Mouse (Mus musculus) limb, embryonic 12.5 days (tissue): ENCODE measurements around the gene Acaa1b. TPM values are rescaled to one million over a fixed set of nuclear protein-coding genes. Genes with fewer than 3 reads are reported as not detected.

Experiments used
- ATAC-seq: fragments of 200-750 bp; cut with Nextera tagmentation; 2 replicates; pipeline ENCODE4 v1.8.0; 2017; ENCODE audit warnings: low read depth, moderate TSS enrichment; ENCODE audit not compliant: insufficient number of reproducible peaks, insufficient read depth, low FRiP score, low TSS enrichment
- H3K27ac ChIP-seq: fragments of 300-500 bp; sonication (generic); 2 replicates; pipeline ENCODE4 v1.5.1; 2016; ENCODE audit warnings: mild to moderate bottlenecking, moderate library complexity
- H3K27me3 ChIP-seq: fragments of 300-500 bp; sonication (generic); 2 replicates; pipeline ENCODE4 v1.6.1; 2016; ENCODE audit warnings: mild to moderate bottlenecking, moderate library complexity
- H3K36me3 ChIP-seq: fragments of 300-500 bp; sonication (generic); 2 replicates; pipeline ENCODE4 v1.6.1; 2016; ENCODE audit warnings: mild to moderate bottlenecking, moderate library complexity
- H3K4me1 ChIP-seq: fragments of 300-500 bp; sonication (generic); replicated peaks from 2 replicates; pipeline ENCODE4 v1.6.1; 2016
- H3K4me2 ChIP-seq: fragments of 300-500 bp; sonication (generic); 2 replicates; pipeline ENCODE4 v1.6.1; 2016; ENCODE audit warnings: mild to moderate bottlenecking, moderate library complexity
- H3K4me3 ChIP-seq: fragments of 300-500 bp; sonication (generic); replicated peaks from 2 replicates; pipeline ENCODE4 v1.5.1; 2016; ENCODE audit warnings: mild to moderate bottlenecking
- H3K9ac ChIP-seq: fragments of 300-500 bp; sonication (generic); replicated peaks from 2 replicates; pipeline ENCODE4 v1.6.1; 2016; ENCODE audit warnings: mild to moderate bottlenecking, moderate library complexity
- H3K9me3 ChIP-seq: fragments of 300-500 bp; sonication (generic); 2 replicates; pipeline ENCODE4 v1.6.1; 2016; ENCODE audit warnings: mild to moderate bottlenecking, moderate library complexity
- WGBS: fragments of 180-500 bp; shearing (Covaris S2); methylation state at CpG from one replicate; pipeline ENCODE4 v1.1.7; 2016; 5-methylcytosine and 5-hydroxymethylcytosine counted together
- polyA plus RNA-seq: library from polyadenylated mRNA; unstranded; fragments of >200 nt; fragmentation: Nextera tagmentation; extraction: Ambion mirVana; gene quantifications from 2 replicates; pipeline ENCODE4 v1.2.1, GENCODE M21; 2016

Acaa1b gene
- 1.5 TPM in 2 replicates for polyA plus RNA-seq

GRCm38 (mm10) chr9:119156278-119157201 lies at the start of gene Acaa1b:
Acaa1b (minus strand) TSS chr9:119157093.
- H3K9me3 ChIP-seq, result no peaks in the 10 kb centered on the region
- peak; percentile 83 for ATAC-seq
- peak within 1 kb of the TSS; percentile 50 for H3K4me3 ChIP-seq
- peak within 1 kb of the TSS; percentile 42 for H3K9ac ChIP-seq
- H3K4me2 ChIP-seq, result peak within 1 kb of the TSS; percentile 64
- H3K27ac ChIP-seq, result no peak within 1 kb of the TSS
- H3K4me1 ChIP-seq, result no peaks in the 10 kb centered on the region
- H3K27me3 ChIP-seq, result peaks cover 40% of the 10 kb centered on the region
- H3K36me3 ChIP-seq, result no peaks in the 10 kb centered on the region
- 1% methylated on average over 65 of the region's 65 CpGs for WGBS

DNA sequence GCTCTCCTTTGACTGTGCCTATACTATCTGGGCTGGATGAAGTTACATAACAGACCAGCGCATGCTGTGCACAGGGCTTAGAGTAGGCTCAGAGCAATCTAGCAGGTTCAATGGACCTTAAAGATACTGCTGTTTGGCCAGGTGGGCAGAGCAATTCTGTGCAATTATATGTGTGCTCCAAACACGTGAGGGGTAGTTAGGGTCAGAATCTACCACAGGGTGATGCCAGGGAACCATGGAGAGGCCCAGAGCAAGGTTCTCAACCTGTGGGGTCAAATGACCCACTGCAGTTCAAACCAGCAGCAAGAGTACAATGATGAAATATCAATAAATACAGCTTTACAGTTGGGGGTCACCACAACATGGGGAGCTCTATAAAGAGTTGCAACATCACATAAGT lies 49.8 kb upstream of the Acaa1b start:
- Histone ChIP-seq H3K4me2 (no peak overlapping the region), H3K4me1 (no peaks in the 10 kb centered on the region), H3K4me3 (no peak overlapping the region), H3K9me3 (peaks cover 12% of the 10 kb centered on the region; the same call in 1 of the 2 replicates), H3K9ac (no peak overlapping the region), H3K27ac (no peak overlapping the region), H3K27me3 (no peaks in the 10 kb centered on the region), H3K36me3 (no peaks in the 10 kb centered on the region)
- ATAC-seq, result no peak
- 84% methylated on average over 2 of the region's 2 CpGs for WGBS

DNA sequence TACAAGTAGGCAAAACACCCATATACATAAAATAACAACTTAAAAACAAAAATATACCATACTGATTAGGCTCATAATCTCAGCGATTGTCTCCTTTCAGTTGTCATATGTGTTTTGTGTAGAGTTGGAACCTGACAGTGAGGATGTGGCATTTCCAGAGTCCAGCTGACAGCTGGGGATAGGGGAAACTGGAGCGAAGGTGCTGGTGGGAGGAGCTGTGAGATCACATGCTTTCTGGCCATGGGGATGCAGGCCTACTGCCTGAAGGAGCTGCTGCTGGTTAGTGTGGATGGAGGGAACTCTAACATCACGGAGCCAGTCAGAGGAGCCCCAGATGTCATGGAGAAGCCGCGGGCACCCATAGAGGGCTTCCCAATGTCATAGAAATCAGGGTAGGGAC lies 48.9 kb upstream of the Acaa1b start:
- H3K27ac ChIP-seq, result no peak overlapping the region
- no peak overlapping the region for H3K4me2 ChIP-seq
- no peaks in the 10 kb centered on the region for H3K27me3 ChIP-seq
- no peaks in the 10 kb centered on the region for H3K36me3 ChIP-seq
- ATAC-seq, result no peak
- no peak overlapping the region for H3K9ac ChIP-seq
- no peaks in the 10 kb centered on the region for H3K4me1 ChIP-seq
- WGBS, result 89% methylated on average over 5 of the region's 5 CpGs
- no peak overlapping the region for H3K4me3 ChIP-seq
- peaks cover 12% of the 10 kb centered on the region; the same call in 1 of the 2 replicates for H3K9me3 ChIP-seq

DNA sequence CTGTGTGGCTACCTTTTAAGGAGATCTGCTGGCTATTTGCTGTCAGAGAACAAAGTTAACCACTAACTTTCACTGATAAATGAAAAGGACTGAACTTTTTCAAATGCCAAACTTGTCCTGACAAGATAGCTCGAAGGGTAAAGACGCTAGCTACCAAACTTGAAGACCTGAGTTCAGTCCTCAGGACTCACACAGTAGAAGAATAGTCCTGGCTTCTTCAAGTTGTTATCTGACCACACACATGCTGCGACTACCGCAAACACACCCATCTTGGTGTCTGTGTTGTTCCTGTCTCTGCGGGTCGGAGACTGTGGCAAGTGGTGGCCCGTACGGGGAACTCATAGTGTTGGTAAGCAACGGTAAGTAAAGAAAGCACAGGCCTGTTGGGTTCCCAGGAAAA lies 46.7 kb upstream of the Acaa1b start:
- peaks cover 12% of the 10 kb centered on the region; the same call in 1 of the 2 replicates for H3K9me3 ChIP-seq
- H3K36me3 ChIP-seq, result no peaks in the 10 kb centered on the region
- WGBS, result 92% methylated on average over 9 of the region's 9 CpGs
- no peaks in the 10 kb centered on the region for H3K4me1 ChIP-seq
- no peak overlapping the region for H3K27ac ChIP-seq
- no peak overlapping the region for H3K9ac ChIP-seq
- no peak overlapping the region for H3K4me3 ChIP-seq
- H3K27me3 ChIP-seq, result no peaks in the 10 kb centered on the region
- no peak overlapping the region for H3K4me2 ChIP-seq
- ATAC-seq, result no peak

DNA sequence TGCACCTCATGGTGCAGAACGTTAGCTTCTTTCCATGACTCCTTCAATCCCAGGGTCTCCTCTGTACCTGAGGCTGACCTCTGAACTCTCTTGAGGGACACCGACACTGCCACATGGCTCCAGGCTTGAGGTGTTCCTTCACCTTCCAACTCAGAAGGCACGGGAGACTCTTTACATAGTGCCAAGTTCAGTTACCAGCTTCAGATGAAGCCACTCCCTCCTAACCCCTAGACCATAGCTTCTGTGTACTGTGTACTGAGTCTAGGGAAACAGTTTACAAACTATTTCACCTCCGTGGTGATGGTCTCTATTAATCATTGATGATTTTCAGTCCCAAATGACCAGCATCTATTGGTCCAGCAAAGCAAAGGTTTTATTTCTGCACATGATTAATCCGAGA lies 44.8 kb upstream of the Acaa1b start:
- no peaks in the 10 kb centered on the region for H3K36me3 ChIP-seq
- H3K9me3 ChIP-seq, result peaks cover 12% of the 10 kb centered on the region; the same call in 1 of the 2 replicates
- ATAC-seq, result no peak
- H3K4me3 ChIP-seq, result no peak overlapping the region
- H3K4me2 ChIP-seq, result no peak overlapping the region
- H3K9ac ChIP-seq, result no peak overlapping the region
- no peak overlapping the region for H3K27ac ChIP-seq
- H3K4me1 ChIP-seq, result no peaks in the 10 kb centered on the region
- H3K27me3 ChIP-seq, result no peaks in the 10 kb centered on the region
- 85% methylated on average over 5 of the region's 5 CpGs for WGBS

GRCm38 (mm10) chr9:119199151-119199861 lies 42.4 kb upstream of the Acaa1b start:
- H3K27me3 ChIP-seq, result no peaks in the 10 kb centered on the region
- H3K4me3 ChIP-seq, result no peak overlapping the region
- no peaks in the 10 kb centered on the region for H3K4me1 ChIP-seq

DNA sequence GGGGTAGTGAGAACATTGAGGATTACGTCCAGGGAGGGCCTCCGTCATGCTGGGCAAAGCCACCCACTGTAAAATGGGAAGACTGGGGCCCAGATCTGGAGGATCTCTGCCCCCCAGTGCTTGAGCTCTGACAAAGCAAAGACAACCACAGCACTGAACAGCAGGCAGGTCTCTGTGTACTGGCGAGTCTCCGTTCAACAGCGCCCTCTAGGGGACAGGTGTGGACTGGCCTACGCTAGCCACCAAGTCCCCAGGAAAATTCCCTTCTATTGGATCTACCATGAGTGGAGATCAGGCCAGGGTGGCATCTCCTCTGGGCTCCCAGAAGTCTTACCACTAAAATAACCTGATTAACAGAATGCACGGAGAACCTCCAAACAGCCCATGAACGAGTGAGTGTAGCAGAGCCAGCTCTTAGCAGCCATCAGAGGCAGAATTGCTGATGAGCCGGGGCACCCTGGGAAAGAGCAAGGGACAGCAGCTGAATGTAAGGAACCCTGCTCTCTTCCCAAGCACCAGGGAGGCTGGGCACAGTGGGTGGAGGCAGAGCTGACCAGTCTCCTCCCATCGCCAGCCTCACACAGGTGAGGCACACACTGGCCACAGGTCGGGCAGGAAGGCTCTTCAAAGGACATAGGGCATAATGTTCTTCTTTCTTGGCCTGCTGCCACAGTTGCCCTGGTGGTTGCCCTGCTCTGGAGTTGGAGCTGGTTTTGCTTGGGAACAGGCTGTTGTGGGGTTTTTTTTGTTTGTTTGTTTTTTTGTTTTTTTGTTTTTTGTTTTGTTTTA lies 35.5 kb upstream of the Acaa1b start:
- Histone ChIP-seq H3K4me1 (no peaks in the 10 kb centered on the region), H3K9me3 (no peaks in the 10 kb centered on the region), H3K4me2 (no peak overlapping the region), H3K36me3 (no peaks in the 10 kb centered on the region), H3K27me3 (no peaks in the 10 kb centered on the region), H3K4me3 (no peak overlapping the region), H3K9ac (no peak overlapping the region), H3K27ac (no peak overlapping the region)
- no peak for ATAC-seq
- WGBS, result 34% methylated on average over 11 of the region's 11 CpGs

More at GRCm38 (mm10) chr9:119199151-119199861, 42.4 kb upstream of the Acaa1b start:
- Histone ChIP-seq H3K4me2 (no peak overlapping the region), H3K9ac (no peak overlapping the region), H3K9me3 (peaks cover 2% of the 10 kb centered on the region; the same call in 1 of the 2 replicates), H3K27ac (no peak overlapping the region), H3K36me3 (no peaks in the 10 kb centered on the region)
- ATAC-seq, result no peak
- WGBS, result 86% methylated on average over 10 of the region's 10 CpGs

- 26% methylated on average over 3 of the region's 3 CpGs for WGBS
- no peak overlapping the region for H3K4me3 ChIP-seq
- H3K9ac ChIP-seq, result no peak overlapping the region
- H3K9me3 ChIP-seq, result no peaks in the 10 kb centered on the region
- no peak overlapping the region for H3K27ac ChIP-seq
- no peaks in the 10 kb centered on the region for H3K27me3 ChIP-seq
- ATAC-seq, result no peak
- H3K4me2 ChIP-seq, result no peak overlapping the region
- no peaks in the 10 kb centered on the region for H3K4me1 ChIP-seq
- no peaks in the 10 kb centered on the region for H3K36me3 ChIP-seq
Observed at GRCm38 (mm10) chr9:119181241-119181728, 24.4 kb upstream of the Acaa1b start.

DNA sequence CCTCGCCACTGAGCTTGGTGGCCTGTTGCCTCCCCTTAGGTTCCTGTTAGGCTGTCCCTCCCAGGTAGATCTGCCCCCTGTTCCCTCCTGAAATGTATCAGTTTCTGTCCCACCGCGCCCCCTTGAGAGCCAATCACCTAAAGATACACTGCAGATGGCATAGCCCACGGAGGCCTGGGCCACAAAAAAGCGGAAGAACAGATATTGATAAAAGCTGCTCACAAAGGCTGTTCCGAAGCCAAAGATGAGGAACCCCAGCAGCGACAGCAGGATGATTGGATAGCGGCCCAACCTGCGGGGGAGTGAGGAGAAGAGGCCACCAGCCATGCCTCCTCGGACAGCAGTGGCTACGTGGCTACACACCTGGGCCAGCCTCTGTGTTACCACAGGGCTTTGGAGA lies 22.4 kb upstream of the Acaa1b start:
- H3K4me1 ChIP-seq, result no peaks in the 10 kb centered on the region
- H3K9me3 ChIP-seq, result no peaks in the 10 kb centered on the region
- no peak overlapping the region for H3K4me2 ChIP-seq
- H3K9ac ChIP-seq, result no peak overlapping the region
- no peak overlapping the region for H3K4me3 ChIP-seq
- no peak for ATAC-seq
- 91% methylated on average over 11 of the region's 11 CpGs for WGBS
- no peaks in the 10 kb centered on the region for H3K36me3 ChIP-seq
- no peaks in the 10 kb centered on the region for H3K27me3 ChIP-seq
- H3K27ac ChIP-seq, result no peak overlapping the region

- Histone ChIP-seq H3K27me3 (no peaks in the 10 kb centered on the region), H3K9me3 (no peaks in the 10 kb centered on the region), H3K27ac (no peak overlapping the region), H3K36me3 (no peaks in the 10 kb centered on the region), H3K4me3 (no peak overlapping the region), H3K4me2 (no peak overlapping the region), H3K4me1 (no peaks in the 10 kb centered on the region), H3K9ac (no peak overlapping the region)
- ATAC-seq, result no peak
- 92% methylated on average over 2 of the region's 2 CpGs for WGBS
Observed at GRCm38 (mm10) chr9:119167608-119168007, 10.7 kb upstream of the Acaa1b start.

- H3K4me1 ChIP-seq, result no peaks in the 10 kb centered on the region
- WGBS, result 91% methylated on average over 6 of the region's 6 CpGs
- no peak overlapping the region for H3K9ac ChIP-seq
- no peak overlapping the region for H3K27ac ChIP-seq
- no peak overlapping the region for H3K4me2 ChIP-seq
- no peak for ATAC-seq
- no peaks in the 10 kb centered on the region for H3K9me3 ChIP-seq
- no peak overlapping the region for H3K4me3 ChIP-seq
- H3K27me3 ChIP-seq, result no peaks in the 10 kb centered on the region
- H3K36me3 ChIP-seq, result no peaks in the 10 kb centered on the region
Observed at GRCm38 (mm10) chr9:119165548-119165947, 8.7 kb upstream of the Acaa1b start.
